Mouse (Mus musculus) cerebellum, adult 8-10 months (tissue): Measurements from ENCODE around the gene Crb3.

Experiments used
- DNase-seq: peaks from one replicate; pipeline ENCODE4 v3.0.0; 2022

Gene Crb3

GRCm38 (mm10) chr17:57107064-57107463 lies 48.2 kb downstream of the Crb3 start:
- no peak for DNase-seq

DNA sequence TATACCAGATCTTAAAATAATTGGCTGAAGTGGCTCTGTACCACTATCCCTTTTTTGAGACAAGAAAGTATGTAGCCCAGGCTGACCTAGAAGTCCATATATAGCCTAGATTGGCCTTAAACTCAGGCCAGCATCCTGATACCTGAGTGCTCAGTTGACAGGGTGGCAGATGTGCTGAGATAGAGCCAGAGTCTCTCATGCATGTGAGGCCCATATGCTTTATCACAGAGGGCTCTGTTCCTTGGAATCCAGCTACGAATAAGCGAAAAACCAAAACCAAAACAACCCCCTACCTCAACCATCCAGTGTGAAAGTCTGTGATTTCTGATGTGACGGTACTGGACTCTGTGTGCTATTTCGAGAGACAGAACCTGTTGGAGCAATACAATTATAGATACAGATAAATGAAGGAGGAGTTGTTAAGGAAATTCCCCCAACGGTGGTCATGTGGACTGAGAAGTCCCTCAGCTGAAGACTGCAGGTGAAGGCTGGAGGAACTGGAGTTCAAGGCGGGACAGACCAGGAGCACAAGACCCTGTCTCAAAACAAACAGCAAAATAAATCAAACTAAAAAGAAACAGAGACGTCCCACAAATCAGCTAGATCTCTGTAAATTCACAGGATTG lies 49.2 kb downstream of the Crb3 start:
- DNase-seq = no peak

DNA sequence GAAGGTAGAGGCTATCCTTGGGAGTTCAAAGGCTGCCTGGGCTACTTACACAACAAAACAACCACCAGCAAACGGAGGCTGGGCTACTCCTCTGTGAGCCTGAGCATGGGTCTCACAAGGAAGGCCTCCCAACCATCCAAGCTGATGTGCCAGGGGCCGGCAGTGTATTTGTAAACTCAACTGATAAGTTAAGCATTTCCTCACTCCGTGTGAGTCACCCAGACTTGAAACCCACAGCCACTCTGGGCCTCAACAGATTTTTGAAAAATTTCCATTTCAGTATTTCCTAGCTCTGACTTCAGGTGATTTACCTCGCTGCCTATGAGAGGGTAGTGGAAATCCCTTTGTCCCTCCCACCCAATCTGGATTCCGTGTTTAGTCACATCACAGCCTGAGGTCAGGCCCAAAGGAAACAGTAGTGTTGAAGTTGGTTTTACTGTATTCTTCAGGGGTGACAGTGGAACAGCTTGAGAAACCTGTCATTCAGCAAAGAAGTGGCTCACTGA lies 49.8 kb downstream of the Crb3 start:
- DNase-seq = no peak

DNA sequence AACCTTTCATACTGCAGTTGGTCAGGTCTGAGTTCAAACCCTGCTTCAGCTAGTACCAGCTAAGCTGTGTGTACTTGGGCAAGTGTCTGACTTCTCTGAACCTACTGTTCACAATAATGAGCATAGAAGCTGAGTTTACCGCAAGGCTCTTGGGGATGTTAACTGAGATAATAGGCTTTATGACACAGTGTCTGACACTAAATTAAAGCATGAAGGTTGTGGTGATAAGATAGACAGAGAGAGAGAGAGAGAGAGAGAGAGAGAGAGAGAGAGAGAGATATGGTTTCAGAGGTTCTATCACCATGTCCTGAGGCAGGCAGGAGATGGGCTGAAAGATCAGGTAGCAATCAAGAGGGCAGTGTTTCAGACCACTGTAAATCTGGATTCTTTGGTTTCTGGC lies 51.1 kb downstream of the Crb3 start:
- no peak for DNase-seq

GRCm38 (mm10) chr17:57112768-57113474 lies 54.0 kb downstream of the Crb3 start:
- no peak for DNase-seq
